Mouse (Mus musculus) limb, embryonic 15.5 days (tissue): ENCODE results near the gene Ppp6r3. TPM values are rescaled to one million over a fixed set of nuclear protein-coding genes. Genes with fewer than 3 reads are reported as not detected.

Experiments
- ATAC-seq: fragments of 200-750 bp; cut with Nextera tagmentation; 2 replicates; pipeline ENCODE4 v1.8.0; 2017; ENCODE audit warnings: low read depth, moderate TSS enrichment; ENCODE audit not compliant: insufficient number of reproducible peaks, low FRiP score, low TSS enrichment
- H3K27ac ChIP-seq: fragments of 300-500 bp; sonication (generic); 2 replicates; pipeline ENCODE4 v1.5.1; 2015; ENCODE audit warnings: moderate library complexity, mild to moderate bottlenecking, inconsistent platforms
- H3K27me3 ChIP-seq: fragments of 300-500 bp; sonication (generic); 2 replicates; pipeline ENCODE4 v1.6.1; 2015; ENCODE audit warnings: inconsistent platforms
- H3K36me3 ChIP-seq: fragments of 300-500 bp; sonication (generic); 2 replicates; pipeline ENCODE4 v1.6.1; 2015; ENCODE audit warnings: inconsistent platforms
- H3K4me1 ChIP-seq: fragments of 300-500 bp; sonication (generic); 2 replicates; pipeline ENCODE4 v1.6.1; 2015; ENCODE audit warnings: inconsistent platforms
- H3K4me2 ChIP-seq: fragments of 300-500 bp; sonication (generic); 2 replicates; pipeline ENCODE4 v1.6.1; 2015; ENCODE audit warnings: mild to moderate bottlenecking, inconsistent platforms
- H3K4me3 ChIP-seq: fragments of 300-500 bp; sonication (generic); 2 replicates; pipeline ENCODE4 v1.5.1; 2015; ENCODE audit warnings: mild to moderate bottlenecking, inconsistent platforms
- H3K9ac ChIP-seq: fragments of 300-500 bp; sonication (generic); 2 replicates; pipeline ENCODE4 v1.6.1; 2015; ENCODE audit warnings: inconsistent platforms
- H3K9me3 ChIP-seq: fragments of 300-500 bp; sonication (generic); 2 replicates; pipeline ENCODE4 v1.6.1; 2016; ENCODE audit warnings: inconsistent platforms
- WGBS: fragments of 180-500 bp; shearing (Covaris S2); methylation state at CpG from one replicate; pipeline ENCODE4 v1.1.7; 2015; 5-methylcytosine and 5-hydroxymethylcytosine counted together
- polyA plus RNA-seq: library from polyadenylated mRNA; unstranded; fragments of >200 nt; fragmentation: Nextera tagmentation; extraction: Ambion mirVana; gene quantifications from 2 replicates; pipeline ENCODE4 v1.2.1, GENCODE M21; 2015

The Ppp6r3 gene
- polyA plus RNA-seq, 1 experiment from 2014 or later, result 55.6 TPM

DNA sequence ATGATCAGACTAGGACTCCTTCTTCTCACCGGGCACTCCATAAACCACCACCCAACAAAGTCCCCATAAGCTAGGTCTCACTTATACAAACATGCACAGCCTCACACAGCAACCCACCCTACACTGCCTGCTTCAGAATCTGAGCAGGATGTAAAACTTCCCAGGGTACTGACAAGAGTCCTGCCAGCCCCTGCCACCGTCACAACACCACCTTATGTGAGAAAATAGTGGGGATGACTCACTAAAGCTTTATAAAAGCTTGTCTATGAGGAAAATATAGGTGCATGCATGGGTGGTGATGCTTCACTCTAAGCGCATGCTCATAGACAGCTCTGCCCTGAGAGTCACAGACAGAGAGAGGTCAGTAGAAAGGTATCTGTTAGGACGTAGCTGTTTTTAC lies 85.7 kb downstream of the Ppp6r3 start:
- Histone ChIP-seq H3K4me1 (no peaks in the 10 kb centered on the region), H3K4me2 (no peak overlapping the region), H3K9me3 (no peaks in the 10 kb centered on the region), H3K27me3 (no peaks in the 10 kb centered on the region), H3K27ac (no peak overlapping the region), H3K9ac (no peak overlapping the region), H3K36me3 (peaks cover 94% of the 10 kb centered on the region), H3K4me3 (no peak overlapping the region)
- no peak for ATAC-seq
- 95% methylated on average over 4 of the region's 4 CpGs for WGBS

DNA sequence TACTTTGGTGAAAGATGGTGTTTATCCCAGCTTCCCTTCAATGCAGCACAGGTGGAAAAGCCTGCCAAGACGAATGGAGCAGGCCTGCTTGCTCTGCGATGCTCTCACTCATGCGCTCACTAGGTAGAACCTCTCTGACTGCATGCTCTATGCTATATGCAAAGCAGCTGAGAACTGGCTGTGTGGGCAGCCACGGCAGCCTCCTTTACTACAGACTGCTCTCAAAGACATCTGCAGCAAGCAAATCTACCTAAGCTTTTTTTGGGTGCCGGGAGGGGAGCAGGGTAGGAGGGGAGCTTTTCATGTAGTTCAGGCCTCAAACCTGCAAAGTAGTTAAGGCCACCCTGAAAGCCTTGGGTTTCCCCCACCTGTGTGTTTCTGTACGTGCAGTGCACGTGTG lies 92.7 kb downstream of the Ppp6r3 start:
- Histone ChIP-seq H3K4me2 (no peak overlapping the region), H3K27me3 (no peaks in the 10 kb centered on the region), H3K36me3 (peaks cover 84% of the 10 kb centered on the region), H3K4me1 (no peaks in the 10 kb centered on the region), H3K4me3 (no peak overlapping the region), H3K9ac (no peak overlapping the region), H3K27ac (no peak overlapping the region), H3K9me3 (no peaks in the 10 kb centered on the region)
- WGBS, result 98% methylated on average over 7 of the region's 7 CpGs
- no peak for ATAC-seq

GRCm38 (mm10) chr19:3480101-3480500 lies 95.4 kb downstream of the Ppp6r3 start:
- H3K9me3 ChIP-seq, result no peaks in the 10 kb centered on the region
- H3K4me1 ChIP-seq, result no peaks in the 10 kb centered on the region
- H3K4me3 ChIP-seq, result no peak overlapping the region
- H3K27ac ChIP-seq, result no peak overlapping the region
- peaks cover 73% of the 10 kb centered on the region for H3K36me3 ChIP-seq
- no peak overlapping the region for H3K4me2 ChIP-seq
- H3K27me3 ChIP-seq, result no peaks in the 10 kb centered on the region
- no peak for ATAC-seq
- no peak overlapping the region for H3K9ac ChIP-seq
- WGBS, result 93% methylated on average over 8 of the region's 8 CpGs

- WGBS, result 95% methylated on average over 3 of the region's 3 CpGs
- Histone ChIP-seq H3K27me3 (no peaks in the 10 kb centered on the region), H3K36me3 (peaks cover 79% of the 10 kb centered on the region), H3K4me3 (no peak overlapping the region), H3K27ac (no peak overlapping the region), H3K9me3 (no peaks in the 10 kb centered on the region), H3K4me2 (no peak overlapping the region), H3K4me1 (no peaks in the 10 kb centered on the region), H3K9ac (no peak overlapping the region)
- no peak for ATAC-seq
These were observed 98.6 kb downstream of the Ppp6r3 start for GRCm38 (mm10) chr19:3476996-3477395.

- Histone ChIP-seq H3K4me2 (no peak overlapping the region), H3K4me1 (no peaks in the 10 kb centered on the region), H3K4me3 (no peak overlapping the region), H3K27me3 (no peaks in the 10 kb centered on the region), H3K9ac (no peak overlapping the region), H3K36me3 (peaks cover 93% of the 10 kb centered on the region), H3K27ac (no peak overlapping the region), H3K9me3 (no peaks in the 10 kb centered on the region)
- ATAC-seq, result no peak
- WGBS, result 84% methylated on average over 2 of the region's 2 CpGs
These were observed 104.3 kb downstream of the Ppp6r3 start for GRCm38 (mm10) chr19:3471218-3471617.

DNA sequence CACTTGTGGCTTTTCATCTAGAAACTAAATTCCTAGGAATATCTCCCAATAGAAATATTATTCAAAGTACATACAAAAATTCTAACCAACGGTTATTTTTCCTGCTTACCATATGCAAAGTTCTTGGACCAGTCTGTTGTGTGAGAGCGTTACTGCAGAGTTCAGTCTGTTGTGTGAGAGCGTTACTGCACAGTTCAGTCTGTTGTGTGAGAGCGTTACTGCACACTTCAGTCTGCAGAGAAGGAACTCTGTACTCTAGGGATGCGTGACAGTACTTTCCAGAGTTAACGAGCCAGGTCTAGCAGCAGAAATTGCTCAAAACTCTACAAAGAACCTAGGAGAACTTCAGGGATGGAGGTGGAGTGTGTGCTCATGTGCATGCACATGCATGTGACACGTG lies 108.0 kb downstream of the Ppp6r3 start:
- H3K27ac ChIP-seq, result no peak overlapping the region
- H3K4me3 ChIP-seq, result no peak overlapping the region
- peaks cover 98% of the 10 kb centered on the region for H3K36me3 ChIP-seq
- H3K9me3 ChIP-seq, result no peaks in the 10 kb centered on the region
- H3K4me1 ChIP-seq, result no peaks in the 10 kb centered on the region
- no peak overlapping the region for H3K9ac ChIP-seq
- H3K4me2 ChIP-seq, result no peak overlapping the region
- no peaks in the 10 kb centered on the region for H3K27me3 ChIP-seq
- no peak for ATAC-seq
- WGBS, result 93% methylated on average over 7 of the region's 7 CpGs

- H3K4me1 ChIP-seq, result no peaks in the 10 kb centered on the region
- 81% methylated on average over 3 of the region's 3 CpGs for WGBS
- H3K9ac ChIP-seq, result no peak overlapping the region
- H3K9me3 ChIP-seq, result no peaks in the 10 kb centered on the region
- no peak overlapping the region for H3K4me2 ChIP-seq
- no peak overlapping the region for H3K4me3 ChIP-seq
- ATAC-seq, result no peak
- peaks cover 99% of the 10 kb centered on the region for H3K36me3 ChIP-seq
- H3K27me3 ChIP-seq, result no peaks in the 10 kb centered on the region
- H3K27ac ChIP-seq, result no peak overlapping the region
These were observed 115.6 kb downstream of the Ppp6r3 start for GRCm38 (mm10) chr19:3459986-3460385.

DNA sequence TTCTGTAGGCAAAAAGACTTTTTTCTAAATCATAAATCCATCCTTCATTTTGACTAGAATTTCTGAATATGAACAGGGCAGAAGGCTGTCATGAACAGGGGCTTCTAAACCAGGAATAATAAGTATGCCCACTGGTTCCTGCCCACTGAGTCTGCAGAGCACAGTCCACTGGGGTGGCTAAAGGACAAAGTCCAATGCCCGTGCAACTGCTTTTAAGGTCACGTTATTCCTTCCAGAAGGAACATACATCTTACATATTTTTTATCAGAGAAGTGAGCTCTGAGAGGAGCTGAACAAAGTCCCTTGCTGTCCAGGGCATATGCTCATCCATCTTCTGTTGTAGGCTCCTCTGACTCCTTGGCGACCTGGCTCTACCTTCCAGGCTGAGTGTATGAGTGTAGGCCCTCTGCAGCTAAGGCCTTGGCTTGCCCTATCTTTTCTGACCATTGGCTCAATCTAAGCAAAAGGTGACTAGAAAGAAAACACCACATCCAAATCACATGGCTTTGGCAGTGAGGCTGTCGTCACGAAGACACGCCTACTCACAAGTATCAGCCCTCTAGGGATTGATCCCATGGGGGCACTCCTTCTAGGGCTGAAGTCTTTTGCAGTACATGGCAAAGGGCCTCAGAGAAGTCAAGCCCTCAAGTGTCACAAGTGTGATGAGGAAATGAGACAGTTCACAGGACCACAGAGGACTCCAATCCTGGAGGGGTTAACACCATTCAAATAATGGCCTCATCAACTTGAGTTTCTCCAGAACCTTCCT lies 117.0 kb downstream of the Ppp6r3 start:
- 91% methylated on average over 6 of the region's 6 CpGs for WGBS
- ATAC-seq, result no peak
- Histone ChIP-seq H3K9ac (no peak overlapping the region), H3K4me1 (no peaks in the 10 kb centered on the region), H3K27ac (no peak overlapping the region), H3K4me2 (no peak overlapping the region), H3K27me3 (no peaks in the 10 kb centered on the region), H3K4me3 (no peak overlapping the region), H3K9me3 (no peaks in the 10 kb centered on the region), H3K36me3 (peaks cover 95% of the 10 kb centered on the region)

- Histone ChIP-seq H3K4me2 (no peak overlapping the region), H3K4me3 (no peak overlapping the region), H3K4me1 (no peaks in the 10 kb centered on the region), H3K27me3 (no peaks in the 10 kb centered on the region), H3K36me3 (peaks cover 94% of the 10 kb centered on the region), H3K9ac (no peak overlapping the region), H3K9me3 (no peaks in the 10 kb centered on the region), H3K27ac (no peak overlapping the region)
- 97% methylated on average over 4 of the region's 4 CpGs for WGBS
- ATAC-seq, result no peak
These were observed 117.8 kb downstream of the Ppp6r3 start for GRCm38 (mm10) chr19:3457700-3458099.

GRCm38 (mm10) chr19:3451649-3452048 lies 123.9 kb downstream of the Ppp6r3 start:
- H3K27ac ChIP-seq, result no peak overlapping the region
- WGBS, result 45% methylated on average over 6 of the region's 6 CpGs
- no peak overlapping the region for H3K4me3 ChIP-seq
- ATAC-seq, result no peak
- no peak overlapping the region for H3K9ac ChIP-seq
- H3K36me3 ChIP-seq, result peaks cover 33% of the 10 kb centered on the region
- no peaks in the 10 kb centered on the region for H3K27me3 ChIP-seq
- H3K4me1 ChIP-seq, result peaks cover 7% of the 10 kb centered on the region; the same call in 1 of the 2 replicates
- no peaks in the 10 kb centered on the region for H3K9me3 ChIP-seq
- no peak overlapping the region for H3K4me2 ChIP-seq

GRCm38 (mm10) chr19:3451170-3451569 lies 124.4 kb downstream of the Ppp6r3 start:
- Histone ChIP-seq H3K4me3 (no peak overlapping the region), H3K4me1 (peaks cover 7% of the 10 kb centered on the region; the same call in 1 of the 2 replicates), H3K4me2 (no peak overlapping the region), H3K9ac (no peak overlapping the region), H3K27me3 (no peaks in the 10 kb centered on the region), H3K9me3 (no peaks in the 10 kb centered on the region), H3K27ac (no peak overlapping the region), H3K36me3 (peaks cover 30% of the 10 kb centered on the region)
- ATAC-seq, result no peak
- 22% methylated on average over 6 of the region's 6 CpGs for WGBS

DNA sequence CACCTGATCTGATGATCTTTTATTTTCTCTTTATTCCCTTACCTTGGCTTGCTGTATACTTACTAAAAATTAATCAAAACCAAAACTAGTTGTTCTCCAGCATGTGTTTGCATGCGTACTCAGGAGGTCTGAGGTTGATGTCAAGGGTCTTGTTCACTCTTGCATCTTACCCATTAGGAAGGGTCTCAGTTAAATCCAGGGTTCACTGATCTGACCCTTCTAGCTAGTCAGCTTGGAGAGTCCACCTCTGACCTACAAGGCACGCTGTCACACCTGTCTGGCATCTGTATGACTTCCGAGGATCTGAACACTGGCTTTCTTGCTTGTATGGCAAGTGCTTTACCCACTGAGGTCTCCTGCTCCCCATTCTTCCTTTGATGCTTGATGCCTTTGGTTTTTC lies 124.8 kb downstream of the Ppp6r3 start:
- 84% methylated on average over 3 of the region's 3 CpGs for WGBS
- ATAC-seq, result no peak

More for the DNA sequence above, 124.8 kb downstream of the Ppp6r3 start:
- H3K4me3 ChIP-seq, result no peak overlapping the region
- H3K27me3 ChIP-seq, result no peaks in the 10 kb centered on the region
- no peak overlapping the region for H3K27ac ChIP-seq
- peaks cover 7% of the 10 kb centered on the region; the same call in 1 of the 2 replicates for H3K4me1 ChIP-seq
- no peaks in the 10 kb centered on the region for H3K9me3 ChIP-seq
- H3K4me2 ChIP-seq, result no peak overlapping the region
- H3K9ac ChIP-seq, result no peak overlapping the region
- peaks cover 25% of the 10 kb centered on the region for H3K36me3 ChIP-seq
